Mouse (Mus musculus): Measurements from ENCODE around the gene Dbi. TPM values are rescaled to one million over a fixed set of nuclear protein-coding genes. Genes with fewer than 3 reads are reported as not detected.
"Not testable (repeated sequence)": the region's sequence is repeated elsewhere in the genome, so short reads cannot be mapped to it uniquely, and the experiment has no call there.

The Dbi gene
- polyA plus RNA-seq, 1 experiment from 2014 or later: 805 TPM

- H3K9me3 ChIP-seq (replicated peaks); H3K27ac ChIP-seq (replicated peaks); H3K4me3 ChIP-seq; H3K4me1 ChIP-seq; H3K36me3 ChIP-seq; H3K27me3 ChIP-seq (ENCODE audit: low read depth, poor library complexity, severe bottlenecking): not testable (repeated sequence)
- DNase-seq (ENCODE audit: low spot score): peak; percentile 83
- WGBS: 59% methylated on average over 11 of the region's 14 CpGs
Measured at GRCm38 (mm10) chr1:120093482-120094134, 27.3 kb downstream of the Dbi start.

GRCm38 (mm10) chr1:120090880-120091570 is 29.9 kb downstream of the Dbi start:
- no peak for DNase-seq (ENCODE audit: low spot score)
- Histone ChIP-seq H3K27me3 (ENCODE audit: low read depth, poor library complexity, severe bottlenecking) (no peaks in the 10 kb centered on the region), H3K4me1 (peaks cover 17% of the 10 kb centered on the region), H3K4me3 (no peak overlapping the region), H3K9me3 (replicated peaks) (no peaks in the 10 kb centered on the region), H3K27ac (replicated peaks) (no peak overlapping the region), H3K36me3 (no peaks in the 10 kb centered on the region)
- 85% methylated on average over 8 of the region's 8 CpGs for WGBS

- peak; percentile 51 for DNase-seq (ENCODE audit: low spot score)
- Histone ChIP-seq H3K36me3 (no peaks in the 10 kb centered on the region), H3K4me3 (no peak overlapping the region), H3K9me3 (replicated peaks) (no peaks in the 10 kb centered on the region), H3K4me1 (peaks cover 17% of the 10 kb centered on the region), H3K27ac (replicated peaks) (peak overlapping the region; percentile 63), H3K27me3 (ENCODE audit: low read depth, poor library complexity, severe bottlenecking) (no peaks in the 10 kb centered on the region)
- 6% methylated on average over 5 of the region's 5 CpGs for WGBS
Measured at GRCm38 (mm10) chr1:120089180-120089579, 31.7 kb downstream of the Dbi start.

- H3K4me1 ChIP-seq: peaks cover 21% of the 10 kb centered on the region
- no peak overlapping the region for H3K4me3 ChIP-seq
- H3K27ac ChIP-seq (replicated peaks): no peak overlapping the region
- H3K36me3 ChIP-seq: no peaks in the 10 kb centered on the region
- no peaks in the 10 kb centered on the region for H3K9me3 ChIP-seq (replicated peaks)
- no peaks in the 10 kb centered on the region for H3K27me3 ChIP-seq (ENCODE audit: low read depth, poor library complexity, severe bottlenecking)
- 72% methylated on average over 13 of the region's 13 CpGs for WGBS
- no peak for DNase-seq (ENCODE audit: low spot score)
Measured at GRCm38 (mm10) chr1:120086644-120087043, 34.2 kb downstream of the Dbi start.

GRCm38 (mm10) chr1:120085696-120086095 is 35.2 kb downstream of the Dbi start:
- H3K4me1 ChIP-seq: peaks cover 21% of the 10 kb centered on the region
- WGBS: 62% methylated on average over 3 of the region's 3 CpGs
- H3K27ac ChIP-seq (replicated peaks): no peak overlapping the region

GRCm38 (mm10) chr1:120083921-120084517 is 36.9 kb downstream of the Dbi start:
- Histone ChIP-seq H3K27me3 (ENCODE audit: low read depth, poor library complexity, severe bottlenecking) (no peaks in the 10 kb centered on the region), H3K36me3 (no peaks in the 10 kb centered on the region), H3K4me1 (peaks cover 15% of the 10 kb centered on the region), H3K27ac (replicated peaks) (no peak overlapping the region), H3K4me3 (no peak overlapping the region), H3K9me3 (replicated peaks) (no peaks in the 10 kb centered on the region)
- WGBS: 71% methylated on average over 5 of the region's 5 CpGs
- DNase-seq (ENCODE audit: low spot score): no peak

More at GRCm38 (mm10) chr1:120085696-120086095, 35.2 kb downstream of the Dbi start:
- no peak for DNase-seq (ENCODE audit: low spot score)
- H3K36me3 ChIP-seq: no peaks in the 10 kb centered on the region
- H3K27me3 ChIP-seq (ENCODE audit: low read depth, poor library complexity, severe bottlenecking): no peaks in the 10 kb centered on the region
- H3K4me3 ChIP-seq: no peak overlapping the region
- H3K9me3 ChIP-seq (replicated peaks): no peaks in the 10 kb centered on the region

GRCm38 (mm10) chr1:120082957-120083585 is 37.8 kb downstream of the Dbi start:
- Histone ChIP-seq H3K4me1 (peaks cover 12% of the 10 kb centered on the region), H3K4me3 (no peak overlapping the region), H3K36me3 (no peaks in the 10 kb centered on the region), H3K27ac (replicated peaks) (no peak overlapping the region), H3K9me3 (replicated peaks) (no peaks in the 10 kb centered on the region), H3K27me3 (ENCODE audit: low read depth, poor library complexity, severe bottlenecking) (no peaks in the 10 kb centered on the region)
- whole genome bisulfite sequencing: 45% methylated on average over 7 of the region's 7 CpGs
- DNase-seq (ENCODE audit: low spot score): no peak

GRCm38 (mm10) chr1:120080632-120081031 is 40.2 kb downstream of the Dbi start:
- H3K27me3 ChIP-seq (ENCODE audit: low read depth, poor library complexity, severe bottlenecking): peaks cover 13% of the 10 kb centered on the region
- H3K36me3 ChIP-seq: no peaks in the 10 kb centered on the region
- peaks cover 16% of the 10 kb centered on the region for H3K4me1 ChIP-seq
- no peak overlapping the region for H3K4me3 ChIP-seq
- no peak overlapping the region for H3K27ac ChIP-seq (replicated peaks)
- H3K9me3 ChIP-seq (replicated peaks): no peaks in the 10 kb centered on the region
- WGBS: 92% methylated on average over 1 of the region's 1 CpGs
- no peak for DNase-seq (ENCODE audit: low spot score)

GRCm38 (mm10) chr1:120077746-120078410 is 43.0 kb downstream of the Dbi start:
- WGBS: 15% methylated on average over 9 of the region's 9 CpGs
- peaks cover 39% of the 10 kb centered on the region for H3K27me3 ChIP-seq (ENCODE audit: low read depth, poor library complexity, severe bottlenecking)
- DNase-seq (ENCODE audit: low spot score): peak; percentile 27
- H3K4me1 ChIP-seq: peaks cover 33% of the 10 kb centered on the region
- H3K36me3 ChIP-seq: no peaks in the 10 kb centered on the region
- no peak overlapping the region for H3K4me3 ChIP-seq
- no peaks in the 10 kb centered on the region for H3K9me3 ChIP-seq (replicated peaks)
- no peak overlapping the region; the same call in 1 of the 2 replicates for H3K27ac ChIP-seq (replicated peaks)

GRCm38 (mm10) chr1:120075507-120075906 is 45.4 kb downstream of the Dbi start:
- no peak overlapping the region for H3K4me3 ChIP-seq
- H3K36me3 ChIP-seq: no peaks in the 10 kb centered on the region
- no peak overlapping the region for H3K27ac ChIP-seq (replicated peaks)
- 84% methylated on average over 5 of the region's 5 CpGs for WGBS
- DNase-seq (ENCODE audit: low spot score): no peak
- H3K4me1 ChIP-seq: peaks cover 36% of the 10 kb centered on the region
- peaks cover 61% of the 10 kb centered on the region for H3K27me3 ChIP-seq (ENCODE audit: low read depth, poor library complexity, severe bottlenecking)
- H3K9me3 ChIP-seq (replicated peaks): no peaks in the 10 kb centered on the region

- Histone ChIP-seq H3K36me3 (no peaks in the 10 kb centered on the region), H3K4me1 (peaks cover 36% of the 10 kb centered on the region), H3K27ac (replicated peaks) (no peak overlapping the region), H3K4me3 (no peak overlapping the region), H3K9me3 (replicated peaks) (no peaks in the 10 kb centered on the region), H3K27me3 (ENCODE audit: low read depth, poor library complexity, severe bottlenecking) (peaks cover 61% of the 10 kb centered on the region)
- 80% methylated on average over 4 of the region's 4 CpGs for WGBS
- no peak for DNase-seq (ENCODE audit: low spot score)
Measured at GRCm38 (mm10) chr1:120074931-120075330, 45.9 kb downstream of the Dbi start.

GRCm38 (mm10) chr1:120074307-120074702 is 46.6 kb downstream of the Dbi start:
- DNase-seq (ENCODE audit: low spot score): no peak
- Histone ChIP-seq H3K36me3 (no peaks in the 10 kb centered on the region), H3K27me3 (ENCODE audit: low read depth, poor library complexity, severe bottlenecking) (peaks cover 61% of the 10 kb centered on the region), H3K4me3 (peak overlapping the region; percentile 56), H3K9me3 (replicated peaks) (no peaks in the 10 kb centered on the region), H3K27ac (replicated peaks) (no peak overlapping the region), H3K4me1 (peaks cover 36% of the 10 kb centered on the region)
- WGBS: 7% methylated on average over 4 of the region's 4 CpGs

Data from midbrain, embryonic 10.5 days (tissue).